Mouse (Mus musculus) kidney, adult 18-20 months (tissue): ENCODE data around the gene B4galt1.

ENCODE experiments used
- DNase-seq: peaks from one replicate; pipeline ENCODE4 v3.0.0; 2021

Gene B4galt1

DNA sequence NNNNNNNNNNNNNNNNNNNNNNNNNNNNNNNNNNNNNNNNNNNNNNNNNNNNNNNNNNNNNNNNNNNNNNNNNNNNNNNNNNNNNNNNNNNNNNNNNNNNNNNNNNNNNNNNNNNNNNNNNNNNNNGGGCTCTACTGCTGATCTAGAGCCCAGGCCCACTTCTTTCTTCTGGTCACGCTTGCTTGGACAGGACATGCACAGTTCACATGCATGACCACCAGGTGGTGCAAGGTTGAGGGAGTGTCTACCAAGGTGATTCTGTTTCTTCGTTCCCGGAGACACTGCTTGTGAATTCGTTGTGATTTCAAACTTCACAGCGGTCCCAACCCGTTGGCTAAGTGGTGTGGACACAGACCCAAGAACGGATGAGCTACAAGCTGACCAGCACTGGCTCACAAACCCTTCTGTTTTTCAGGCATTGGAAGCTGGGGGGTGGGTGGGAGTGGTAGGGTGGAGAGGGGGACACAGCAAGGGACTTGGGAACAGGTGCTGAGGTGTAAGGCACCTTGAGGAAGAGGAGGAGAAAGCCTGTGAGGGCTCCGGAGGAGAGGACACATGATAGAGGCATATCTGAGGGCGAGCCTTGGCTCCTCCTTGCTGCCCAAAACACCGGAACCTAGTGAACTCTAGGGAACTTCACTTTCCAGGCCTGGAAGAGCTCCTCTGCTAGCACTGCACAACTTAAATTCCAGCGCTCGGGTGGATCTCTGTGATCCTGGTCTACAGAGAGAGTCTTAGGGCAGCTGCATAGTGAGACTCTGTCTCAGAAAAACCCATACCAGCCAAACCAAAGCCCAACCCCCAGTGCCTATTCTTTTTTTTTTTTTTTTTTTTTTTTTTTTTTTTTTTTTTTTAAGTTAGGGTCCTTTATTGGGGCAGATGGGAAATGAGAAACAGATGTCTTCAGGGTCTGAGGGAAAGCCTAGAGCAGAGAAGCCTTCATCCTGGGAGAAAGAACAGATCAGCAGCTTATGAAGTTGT is 79.2 kb downstream of the B4galt1 start:
- peak; percentile 82 for DNase-seq

GRCm38 (mm10) chr4:40759876-40760275 is 93.9 kb downstream of the B4galt1 start:
- no peak for DNase-seq

DNA sequence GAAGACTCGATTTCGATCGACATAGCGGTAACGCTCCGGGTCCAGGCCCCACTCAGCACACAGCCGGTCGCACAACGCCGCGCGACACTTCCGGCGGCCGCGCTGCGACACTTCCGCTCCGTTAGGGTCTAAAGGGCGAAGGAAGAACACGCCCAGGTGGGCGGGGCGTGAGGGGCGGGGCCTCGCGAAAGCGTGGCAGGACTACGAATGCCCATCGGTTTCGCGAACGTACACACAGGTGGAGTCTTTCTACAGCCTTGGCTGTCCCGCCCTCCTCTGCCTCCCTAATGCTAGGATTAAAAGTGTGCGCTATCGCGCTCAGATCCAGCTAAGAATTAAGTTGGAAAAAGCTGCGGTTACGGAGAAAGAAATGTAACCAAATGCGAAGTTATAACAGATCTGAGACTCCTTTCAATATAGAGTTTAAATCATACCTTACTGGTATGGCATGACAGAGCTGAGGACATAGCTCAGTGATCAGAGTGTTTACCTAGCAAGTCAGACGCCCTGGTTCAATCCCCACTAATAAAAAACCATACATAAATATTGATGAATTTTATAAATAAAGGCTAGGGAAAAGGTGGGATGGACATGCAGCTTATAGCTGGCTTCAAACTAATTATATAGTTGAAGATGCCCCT is 95.9 kb downstream of the B4galt1 start, which contains the start of gene Smu1:
Gene Smu1 (minus strand): TSS at position 144 of the 641 bp plus-strand sequence.
- DNase-seq: peak; percentile 98

- DNase-seq: no peak
Observed at GRCm38 (mm10) chr4:40757157-40757779, 96.5 kb downstream of the B4galt1 start.
